Comparison of ENCODE assay signal across 8 mouse cellular contexts in genomic region chr17:68273527-68273926, GRCm38 (mm10). TPM values are rescaled to one million over a fixed set of nuclear protein-coding genes. Genes with fewer than 3 reads are reported as not detected.
DNase-seq lines count a peak whose midpoint lies in the region; ATAC-seq lines count a peak whose summit lies in the region.

L3mbtl4 (plus strand) TSS chr17:68273797.

- peak within 1 kb of the TSS; percentile 39; the same call in 1 of the 2 replicates for H3K9ac ChIP-seq in heart, embryonic 12.5 days
- H3K9ac ChIP-seq in embryonic facial prominence, embryonic 12.5 days: peak within 1 kb of the TSS; percentile 55
- peak within 1 kb of the TSS; percentile 60 for H3K9ac ChIP-seq in intestine, embryonic 16.5 days (ENCODE audit: low read depth, low read length)
- H3K9ac ChIP-seq in liver, embryonic 12.5 days: no peak within 1 kb of the TSS

- H3K27ac ChIP-seq in heart, embryonic 12.5 days (ENCODE audit: poor library complexity, severe bottlenecking): no peak within 1 kb of the TSS
- H3K27ac ChIP-seq in embryonic facial prominence, embryonic 12.5 days: no peak within 1 kb of the TSS
- no peak within 1 kb of the TSS for H3K27ac ChIP-seq in intestine, embryonic 16.5 days (ENCODE audit: low read length)
- H3K27ac ChIP-seq in liver, embryonic 12.5 days: no peak within 1 kb of the TSS

- ATAC-seq in heart, embryonic 12.5 days (ENCODE audit: insufficient number of reproducible peaks, low FRiP score): 0 out of 2 replicates have a peak, but pooled peaks have one; percentile 36
- peak; percentile 77 for ATAC-seq in embryonic facial prominence, embryonic 12.5 days (ENCODE audit: insufficient number of reproducible peaks, insufficient read depth, low FRiP score, low TSS enrichment)
- peak; percentile 91 for ATAC-seq in intestine, embryonic 16.5 days
- no peak for ATAC-seq in liver, embryonic 12.5 days
- ATAC-seq in monocyte, adult 5-6 weeks (replicated peaks; ENCODE audit: insufficient number of reproducible peaks, low FRiP score, low TSS enrichment, poor library complexity, severe bottlenecking): no peak

- H3K4me3 ChIP-seq in heart, embryonic 12.5 days: peak within 1 kb of the TSS; percentile 44
- peak within 1 kb of the TSS; percentile 49 for H3K4me3 ChIP-seq in embryonic facial prominence, embryonic 12.5 days
- H3K4me3 ChIP-seq in intestine, embryonic 16.5 days (ENCODE audit: low read length): peak within 1 kb of the TSS; percentile 58
- peak within 1 kb of the TSS; percentile 34 for H3K4me3 ChIP-seq in liver, embryonic 12.5 days

- no peaks in the 10 kb centered on the region for H3K36me3 ChIP-seq in heart, embryonic 12.5 days
- no peaks in the 10 kb centered on the region for H3K36me3 ChIP-seq in embryonic facial prominence, embryonic 12.5 days
- no peaks in the 10 kb centered on the region for H3K36me3 ChIP-seq in intestine, embryonic 16.5 days (ENCODE audit: control insufficient read depth, insufficient read depth, low read length)
- H3K36me3 ChIP-seq in liver, embryonic 12.5 days: no peaks in the 10 kb centered on the region

- H3K4me2 ChIP-seq in heart, embryonic 12.5 days: peak within 1 kb of the TSS; percentile 87
- peak within 1 kb of the TSS; percentile 99 for H3K4me2 ChIP-seq in embryonic facial prominence, embryonic 12.5 days (replicated peaks)
- H3K4me2 ChIP-seq in intestine, embryonic 16.5 days (ENCODE audit: low read depth, low read length): peak within 1 kb of the TSS; percentile 95
- H3K4me2 ChIP-seq in liver, embryonic 12.5 days: peak within 1 kb of the TSS; percentile 66

- no peaks in the 10 kb centered on the region for H3K9me3 ChIP-seq in heart, embryonic 12.5 days (replicated peaks)
- no peaks in the 10 kb centered on the region for H3K9me3 ChIP-seq in embryonic facial prominence, embryonic 12.5 days
- no peaks in the 10 kb centered on the region for H3K9me3 ChIP-seq in intestine, embryonic 16.5 days (ENCODE audit: control insufficient read depth, low read length)
- H3K9me3 ChIP-seq in liver, embryonic 12.5 days (replicated peaks): no peaks in the 10 kb centered on the region

- peaks cover 54% of the 10 kb centered on the region for H3K27me3 ChIP-seq in heart, embryonic 12.5 days (replicated peaks)
- H3K27me3 ChIP-seq in embryonic facial prominence, embryonic 12.5 days: peaks cover 37% of the 10 kb centered on the region
- H3K27me3 ChIP-seq in intestine, embryonic 16.5 days (replicated peaks; ENCODE audit: control insufficient read depth, insufficient read depth, low read length): 0 out of 2 replicates have a peak, but pooled peaks cover 2% of the 10 kb centered on the region
- peaks cover 32% of the 10 kb centered on the region for H3K27me3 ChIP-seq in liver, embryonic 12.5 days (replicated peaks)

- WGBS in heart, embryonic 12.5 days: 3% methylated on average over 29 of the region's 29 CpGs
- 2% methylated on average over 29 of the region's 29 CpGs for WGBS in embryonic facial prominence, embryonic 12.5 days
- WGBS in intestine, embryonic 16.5 days: 4% methylated on average over 29 of the region's 29 CpGs
- 5% methylated on average over 26 of the region's 29 CpGs for WGBS in liver, embryonic 12.5 days (ENCODE audit: insufficient replicate concordance)

- peaks cover 9% of the 10 kb centered on the region; the same call in 1 of the 2 replicates for H3K4me1 ChIP-seq in heart, embryonic 12.5 days (replicated peaks)
- peaks cover 6% of the 10 kb centered on the region; the same call in 1 of the 2 replicates for H3K4me1 ChIP-seq in embryonic facial prominence, embryonic 12.5 days
- peaks cover 9% of the 10 kb centered on the region for H3K4me1 ChIP-seq in intestine, embryonic 16.5 days (ENCODE audit: control insufficient read depth, insufficient read depth, low read length)
- H3K4me1 ChIP-seq in liver, embryonic 12.5 days: no peaks in the 10 kb centered on the region

- intact Hi-C loops in heart, postnatal 25 days (cut with DNase I): no loop called here

- DNase-seq in heart, postnatal 25 days (ENCODE audit: low spot score): no peak
- DNase-seq in WW6 (ENCODE audit: low read depth, low spot score): peak; percentile 13
- DNase-seq in right cerebral cortex, postnatal 10 days (ENCODE audit: low spot score in 2 of 2): peak; percentile 49 to 62

RNA-seq across cellular contexts. Expression of gene L3mbtl4, which starts in this region (rescaled TPM):
- polyA plus RNA-seq in heart, embryonic 12.5 days (2016; fragmentation: Nextera tagmentation; extraction: Ambion mirVana): 0.08 TPM in 1 of 2 replicates, not detected in the other
- total RNA-seq in heart, postnatal 25 days (2021): not detected
- polyA plus RNA-seq in embryonic facial prominence, embryonic 12.5 days (2016; fragmentation: Nextera tagmentation; extraction: Ambion mirVana): 0.08 and 0.22 TPM in 2 replicates
- 0.46 and 0.53 TPM in 2 replicates for polyA plus RNA-seq in intestine, embryonic 16.5 days (2015; fragmentation: Nextera tagmentation; extraction: Ambion mirVana)
- polyA plus RNA-seq in liver, embryonic 12.5 days (2016; fragmentation: Nextera tagmentation; extraction: Ambion mirVana): not detected in 2 replicates
- total RNA-seq in monocyte, adult 5-6 weeks (2017): not detected in 3 replicates

Comparison
In these comparisons a context has a peak if more than half of its experiments do, and no peak if none do; other contexts are left out.
1. Peak in ATAC-seq, H3K4me3 ChIP-seq, H3K9ac ChIP-seq and H3K4me2 ChIP-seq in heart, embryonic 12.5 days; RNA of the gene not detected or under 1 TPM.
2. Peak in ATAC-seq, H3K4me3 ChIP-seq, H3K9ac ChIP-seq and H3K4me2 ChIP-seq in embryonic facial prominence, embryonic 12.5 days; RNA of the gene not detected or under 1 TPM.
3. Peak in ATAC-seq, H3K4me3 ChIP-seq, H3K9ac ChIP-seq and H3K4me2 ChIP-seq in intestine, embryonic 16.5 days; RNA of the gene not detected or under 1 TPM.